Mouse (Mus musculus) forebrain, embryonic 11.5 days (tissue): ENCODE results near the gene Frmpd1. TPM values are rescaled to one million over a fixed set of nuclear protein-coding genes. Genes with fewer than 3 reads are reported as not detected.

ENCODE experiments used
- ATAC-seq: fragments of 200-750 bp; cut with Nextera tagmentation; replicated peaks from 2 replicates; pipeline ENCODE4 v1.8.0; 2017; ENCODE audit warnings: moderate TSS enrichment; ENCODE audit not compliant: low FRiP score
- DNase-seq: peaks from one replicate; pipeline ENCODE4 v3.0.0-alpha.2; 2017; ENCODE audit warnings: low spot score
- H3K27ac ChIP-seq: fragments of 300-500 bp; sonication (generic); 2 replicates; pipeline ENCODE4 v1.5.1; 2014; ENCODE audit warnings: low read depth, low read length
- H3K27me3 ChIP-seq: fragments of 300-500 bp; sonication (generic); 2 replicates; pipeline ENCODE4 v1.6.1; 2014; ENCODE audit warnings: mild to moderate bottlenecking, low read length, mixed read lengths; ENCODE audit not compliant: control insufficient read depth, insufficient read depth
- H3K36me3 ChIP-seq: fragments of 300-500 bp; sonication (generic); 2 replicates; pipeline ENCODE4 v1.6.1; 2014; ENCODE audit warnings: mild to moderate bottlenecking, low read length, moderate library complexity, mixed read lengths; ENCODE audit not compliant: control insufficient read depth, insufficient read depth
- H3K4me1 ChIP-seq: fragments of 300-500 bp; sonication (generic); replicated peaks from 2 replicates; pipeline ENCODE4 v1.6.1; 2014; ENCODE audit warnings: low read length, mixed read lengths; ENCODE audit not compliant: control insufficient read depth, insufficient read depth
- H3K4me2 ChIP-seq: fragments of 300-500 bp; sonication (generic); 2 replicates; pipeline ENCODE4 v1.6.1; 2014; ENCODE audit warnings: low read depth, mild to moderate bottlenecking, low read length, moderate library complexity, mixed read lengths; ENCODE audit not compliant: severe bottlenecking
- H3K4me3 ChIP-seq: fragments of 300-500 bp; sonication (generic); 2 replicates; pipeline ENCODE4 v1.5.1; 2014; ENCODE audit warnings: low read depth, low read length
- H3K9ac ChIP-seq: fragments of 300-500 bp; sonication (generic); 2 replicates; pipeline ENCODE4 v1.6.1; 2014; ENCODE audit warnings: low read length
- H3K9me3 ChIP-seq: fragments of 300-500 bp; sonication (generic); 2 replicates; pipeline ENCODE4 v1.6.1; 2016; ENCODE audit warnings: low read length, mixed read lengths; ENCODE audit not compliant: control insufficient read depth
- WGBS: fragments of 180-500 bp; shearing (Covaris S2); extraction: QIAGEN DNeasy Blood & Tissue Kit; methylation state at CpG from one replicate; pipeline ENCODE4 v1.1.7; 2014; 5-methylcytosine and 5-hydroxymethylcytosine counted together
- polyA plus RNA-seq: library from polyadenylated mRNA; unstranded; fragments of >200 nt; fragmentation: Nextera tagmentation; extraction: Ambion mirVana; gene quantifications from 2 replicates; pipeline ENCODE4 v1.2.1, GENCODE M21; 2014

Frmpd1 gene
- polyA plus RNA-seq, 1 experiment from 2014 or later = 1.3 TPM

DNA sequence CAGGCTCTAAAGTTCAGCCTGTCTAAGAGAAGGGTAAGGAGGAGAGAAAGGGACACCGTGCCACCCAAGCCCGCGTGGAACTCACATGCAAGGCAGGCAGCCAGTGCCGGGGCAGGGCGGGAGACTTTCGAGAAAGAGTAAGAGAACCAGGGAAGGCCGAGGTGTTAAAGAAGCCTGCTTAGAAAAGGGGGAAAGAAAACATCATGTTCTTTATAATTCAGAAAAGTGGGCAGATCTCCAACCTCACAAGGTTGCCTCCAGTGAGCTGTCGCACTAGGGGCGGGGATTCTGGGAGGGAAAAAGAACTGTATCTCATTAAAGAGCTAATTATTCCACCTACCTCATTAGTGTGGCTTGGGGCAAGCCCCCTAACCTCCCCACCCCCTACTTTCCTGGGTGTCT, 68.2 kb downstream of the Frmpd1 start:
- no peak overlapping the region for H3K27ac ChIP-seq
- WGBS = 39% methylated on average over 9 of the region's 9 CpGs
- ATAC-seq = peak; percentile 46; the same call in 1 of the 2 replicates

DNA sequence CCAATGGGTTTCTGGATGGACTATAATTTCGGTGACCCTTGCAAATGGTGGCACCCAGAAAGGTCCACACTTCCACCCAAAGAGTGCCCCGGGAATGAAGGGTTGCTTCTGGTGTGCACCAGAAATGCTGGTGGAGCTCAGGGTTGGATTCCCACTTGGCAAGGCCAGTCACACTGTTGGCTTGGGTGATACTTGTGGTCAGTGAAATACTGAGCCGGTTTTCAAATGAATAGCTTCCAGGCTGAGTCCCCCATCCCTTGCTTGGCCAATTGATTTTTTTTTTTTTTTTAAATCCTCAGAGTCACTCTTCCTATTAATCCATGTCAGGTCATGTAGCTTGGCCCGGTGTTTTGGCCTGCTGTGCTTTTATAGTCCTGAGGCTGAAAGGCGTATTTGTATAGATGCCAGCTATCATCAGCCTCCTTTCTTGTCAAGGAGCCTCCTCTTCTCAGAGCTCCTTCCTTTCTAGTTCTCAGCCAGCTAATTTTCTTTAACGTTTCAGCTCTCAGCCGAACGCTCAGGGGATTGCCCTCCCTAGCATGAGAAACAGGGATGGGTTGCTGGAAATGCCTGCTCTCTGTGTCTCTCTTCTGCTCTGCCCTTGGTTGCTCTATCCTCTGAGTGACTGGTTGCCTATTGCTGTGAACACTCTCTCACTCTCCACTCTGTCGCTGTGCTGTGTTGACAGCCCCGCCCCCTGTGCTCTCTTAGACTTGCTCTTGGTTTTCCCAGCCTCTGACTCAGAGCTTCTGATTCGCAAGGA, 69.3 kb downstream of the Frmpd1 start:
- 34% methylated on average over 11 of the region's 11 CpGs for WGBS
- ATAC-seq (0 out of 2 replicates have a peak, but pooled peaks have one; percentile 27), DNase-seq (no peak)
- Histone ChIP-seq H3K27ac (no peak overlapping the region), H3K4me2 (no peak overlapping the region), H3K4me1 (peaks cover 14% of the 10 kb centered on the region), H3K9me3 (no peaks in the 10 kb centered on the region), H3K9ac (no peak overlapping the region), H3K27me3 (no peaks in the 10 kb centered on the region), H3K4me3 (no peak overlapping the region), H3K36me3 (no peaks in the 10 kb centered on the region)

More for the DNA sequence above, 68.2 kb downstream of the Frmpd1 start:
- Histone ChIP-seq H3K9me3 (no peaks in the 10 kb centered on the region), H3K36me3 (no peaks in the 10 kb centered on the region), H3K4me1 (peaks cover 14% of the 10 kb centered on the region), H3K4me2 (no peak overlapping the region), H3K4me3 (no peak overlapping the region), H3K9ac (no peak overlapping the region), H3K27me3 (no peaks in the 10 kb centered on the region)
- peak; percentile 58 for DNase-seq

DNA sequence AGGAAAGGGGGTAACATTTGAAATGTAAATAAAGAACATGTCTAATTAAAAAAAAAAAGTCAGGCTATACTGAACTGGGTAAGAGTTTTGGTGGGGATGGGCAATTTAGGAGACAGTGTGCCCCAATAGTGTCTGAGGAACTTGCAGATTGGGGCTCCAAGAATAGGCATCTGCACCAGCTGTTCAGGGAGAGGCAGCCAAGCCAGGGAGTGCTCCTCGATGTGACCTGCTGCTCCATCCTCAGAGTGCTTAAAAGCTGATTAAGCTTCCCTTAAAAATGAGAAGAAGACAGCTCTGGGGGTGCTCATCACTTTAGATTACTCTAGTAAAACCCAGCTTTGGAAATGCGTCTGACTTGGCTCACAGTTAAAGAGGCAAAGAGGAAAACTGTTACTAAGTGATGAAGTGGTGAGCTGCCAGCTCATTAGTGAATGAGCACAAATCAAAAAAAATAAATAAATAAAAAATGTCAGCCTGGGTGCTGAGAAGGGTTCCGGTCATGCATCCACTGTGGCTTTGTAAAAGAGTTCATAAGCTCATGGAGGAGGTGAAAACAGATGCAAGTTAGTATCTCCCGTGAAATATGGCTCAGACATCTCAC, 74.7 kb downstream of the Frmpd1 start:
- Histone ChIP-seq H3K27ac (no peak overlapping the region), H3K4me3 (no peak overlapping the region), H3K9me3 (no peaks in the 10 kb centered on the region), H3K36me3 (no peaks in the 10 kb centered on the region), H3K4me2 (no peak overlapping the region), H3K27me3 (no peaks in the 10 kb centered on the region), H3K9ac (no peak overlapping the region), H3K4me1 (peaks cover 3% of the 10 kb centered on the region)
- DNase-seq (no peak), ATAC-seq (no peak)
- 67% methylated on average over 4 of the region's 4 CpGs for WGBS

DNA sequence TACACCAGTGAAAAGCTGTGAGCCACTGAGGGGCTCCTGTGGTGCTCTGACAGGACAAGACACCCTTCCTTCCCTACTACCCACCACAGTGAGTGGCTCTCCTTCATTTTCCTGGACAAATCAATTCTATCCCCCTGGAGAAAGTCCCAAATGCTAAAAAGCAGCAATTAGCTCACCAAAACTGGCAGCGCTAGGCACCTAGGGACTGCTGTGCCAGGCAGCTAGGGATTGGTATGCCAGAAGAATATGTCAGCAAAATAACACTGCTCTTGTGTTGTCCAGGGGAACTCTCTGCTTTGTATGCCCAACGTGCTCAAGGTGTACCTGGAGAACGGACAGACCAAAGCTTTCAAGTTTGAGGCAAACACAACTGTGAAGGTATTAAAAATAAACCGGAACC, 76.9 kb downstream of the Frmpd1 start:
- ATAC-seq = no peak
- Histone ChIP-seq H3K9me3 (no peaks in the 10 kb centered on the region), H3K4me3 (no peak overlapping the region), H3K27ac (no peak overlapping the region), H3K4me2 (no peak overlapping the region), H3K4me1 (no peaks in the 10 kb centered on the region), H3K27me3 (no peaks in the 10 kb centered on the region), H3K9ac (no peak overlapping the region), H3K36me3 (no peaks in the 10 kb centered on the region)
- 92% methylated on average over 4 of the region's 4 CpGs for WGBS
- DNase-seq = no peak

DNA sequence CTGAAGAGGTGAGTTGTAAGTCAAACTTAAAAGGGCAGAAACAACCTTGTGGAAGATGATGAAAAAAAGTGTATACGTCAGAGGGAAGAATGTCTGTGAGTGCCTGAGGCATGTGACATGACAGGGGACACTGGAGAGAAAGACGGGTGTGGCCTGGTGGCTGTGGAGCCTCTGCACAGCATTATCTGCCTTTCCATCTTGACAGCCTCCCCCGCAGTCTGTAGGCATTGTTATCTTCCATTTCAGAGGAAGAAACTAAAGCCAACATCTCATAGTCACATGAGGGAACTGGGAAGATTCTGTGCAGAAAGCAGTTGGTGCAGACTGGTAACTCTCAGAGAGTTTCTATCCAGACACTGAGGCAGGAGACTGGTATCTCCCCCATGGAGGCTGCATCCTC, 83.2 kb downstream of the Frmpd1 start:
- H3K4me2 ChIP-seq = no peak overlapping the region
- H3K4me3 ChIP-seq = no peak overlapping the region
- ATAC-seq (no peak), DNase-seq (no peak)
- no peak overlapping the region for H3K27ac ChIP-seq
- H3K9ac ChIP-seq = no peak overlapping the region
- H3K9me3 ChIP-seq = no peaks in the 10 kb centered on the region
- H3K36me3 ChIP-seq = no peaks in the 10 kb centered on the region
- 82% methylated on average over 3 of the region's 3 CpGs for WGBS
- no peaks in the 10 kb centered on the region for H3K4me1 ChIP-seq
- H3K27me3 ChIP-seq = no peaks in the 10 kb centered on the region

DNA sequence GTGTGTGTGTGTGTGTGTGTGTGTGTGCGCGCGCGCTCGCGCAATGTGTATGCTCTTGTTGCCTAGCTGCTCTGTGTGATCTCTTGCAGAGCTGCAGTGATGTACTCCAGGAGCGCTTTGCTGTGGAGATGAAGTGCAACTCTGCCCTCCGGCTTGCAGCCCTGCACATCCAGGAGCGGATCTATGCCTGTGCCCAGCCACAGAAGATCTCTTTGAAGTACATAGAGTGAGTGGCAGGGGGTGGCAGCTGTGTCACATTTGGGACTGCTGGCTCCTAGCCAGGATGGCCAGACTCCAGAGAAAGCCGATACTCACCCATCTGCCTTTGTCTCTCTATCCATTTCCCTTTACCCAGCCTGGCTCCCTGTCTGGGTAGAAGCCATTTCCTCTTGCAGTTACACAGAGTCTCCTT, 86.4 kb downstream of the Frmpd1 start:
- no peak overlapping the region for H3K27ac ChIP-seq
- no peaks in the 10 kb centered on the region for H3K36me3 ChIP-seq
- no peaks in the 10 kb centered on the region for H3K4me1 ChIP-seq
- ATAC-seq (no peak), DNase-seq (peak; percentile 52)
- 88% methylated on average over 10 of the region's 10 CpGs for WGBS
- no peaks in the 10 kb centered on the region for H3K27me3 ChIP-seq
- H3K4me3 ChIP-seq = no peak overlapping the region
- no peak overlapping the region for H3K4me2 ChIP-seq
- H3K9me3 ChIP-seq = no peaks in the 10 kb centered on the region
- no peak overlapping the region for H3K9ac ChIP-seq

DNA sequence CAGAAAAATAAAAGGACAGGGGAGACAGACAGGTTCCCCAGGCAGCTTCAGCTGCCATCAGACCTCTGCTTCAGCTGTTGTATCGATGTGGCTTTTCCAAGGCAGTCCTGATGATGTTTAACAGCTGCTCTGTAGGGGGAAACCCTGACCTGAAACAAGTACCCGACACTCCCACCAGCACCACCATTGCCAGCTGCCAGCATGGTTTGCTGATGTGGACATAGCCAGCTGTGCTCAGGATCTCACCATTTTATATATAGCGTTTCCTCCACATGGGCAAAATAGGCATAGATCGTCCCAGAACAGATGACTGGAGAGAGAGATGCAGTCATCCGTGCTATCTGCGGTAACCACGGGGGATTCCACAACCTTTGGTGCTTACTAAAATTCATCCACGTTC, 91.1 kb downstream of the Frmpd1 start:
- Histone ChIP-seq H3K4me1 (no peaks in the 10 kb centered on the region), H3K36me3 (no peaks in the 10 kb centered on the region), H3K27ac (no peak overlapping the region), H3K4me2 (no peak overlapping the region), H3K9ac (no peak overlapping the region), H3K9me3 (no peaks in the 10 kb centered on the region), H3K27me3 (no peaks in the 10 kb centered on the region), H3K4me3 (no peak overlapping the region)
- no peak for ATAC-seq
- 88% methylated on average over 8 of the region's 8 CpGs for WGBS
- DNase-seq = no peak

DNA sequence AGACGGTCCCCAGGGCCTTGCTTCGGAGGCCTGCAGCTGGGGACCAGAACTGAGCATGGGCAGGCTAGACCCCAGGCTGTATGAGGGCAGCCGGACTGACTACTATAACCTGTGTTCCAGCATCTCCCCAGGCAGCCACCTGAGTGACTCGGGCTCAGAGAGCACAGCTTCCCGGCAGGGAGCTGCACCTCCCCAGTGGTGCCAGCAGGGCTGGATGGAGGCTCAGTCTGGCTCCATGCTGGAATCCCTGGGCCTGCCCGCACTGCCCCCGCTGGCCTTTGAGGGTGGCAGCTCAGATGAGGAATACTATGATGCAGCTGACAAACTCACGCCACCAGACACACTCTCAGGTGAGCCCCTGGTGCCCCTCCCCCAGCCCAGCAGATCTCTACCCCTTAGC, 94.6 kb downstream of the Frmpd1 start:
- ATAC-seq (no peak), DNase-seq (no peak)
- no peaks in the 10 kb centered on the region for H3K4me1 ChIP-seq
- H3K27ac ChIP-seq = no peak overlapping the region
- H3K4me2 ChIP-seq = no peak overlapping the region
- H3K4me3 ChIP-seq = no peak overlapping the region
- H3K9me3 ChIP-seq = no peaks in the 10 kb centered on the region
- WGBS = 59% methylated on average over 8 of the region's 8 CpGs
- H3K9ac ChIP-seq = no peak overlapping the region
- no peaks in the 10 kb centered on the region for H3K27me3 ChIP-seq
- H3K36me3 ChIP-seq = no peaks in the 10 kb centered on the region
